Mouse (Mus musculus) heart, adult 10 weeks (tissue): ENCODE data around the gene Fgfr1op2. TPM values are rescaled to one million over a fixed set of nuclear protein-coding genes. Genes with fewer than 3 reads are reported as not detected.

Source experiments
- polyA plus RNA-seq: library from polyadenylated mRNA; stranded (reverse); fragments of 350-450 nt; fragmentation: Illumina TruSeq; extraction: RNeasy Lipid Tissue Mini Kit (QIAGEN cat#74804); gene quantifications from one replicate; pipeline ENCODE4 v1.2.3, GENCODE M21; 2014; ENCODE audit warnings: low read depth, low replicate concordance

Fgfr1op2 gene
- 81.0 TPM for polyA plus RNA-seq

DNA sequence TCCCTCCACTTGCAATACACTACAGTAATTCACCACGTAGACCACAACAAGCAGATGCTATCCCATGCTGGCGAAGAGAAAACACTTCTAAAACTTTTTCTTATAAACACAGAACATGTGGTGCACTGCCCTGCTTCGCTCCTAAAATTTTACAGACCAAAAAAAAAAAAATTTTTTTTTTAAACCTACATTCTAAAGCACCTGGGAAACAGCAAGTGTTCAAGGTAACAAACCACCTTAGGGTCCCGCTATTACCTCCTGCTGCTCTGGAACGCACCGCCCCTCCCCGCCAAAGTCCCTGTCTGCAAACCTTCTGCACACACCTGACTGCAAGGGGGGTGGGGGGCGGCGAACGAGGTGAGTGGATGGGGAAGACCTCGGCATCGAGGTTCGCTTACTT is at the start of gene Fgfr1op2:
Gene Fgfr1op2, plus strand, starts transcription at position 301 of the 400 bp plus-strand sequence.

DNA sequence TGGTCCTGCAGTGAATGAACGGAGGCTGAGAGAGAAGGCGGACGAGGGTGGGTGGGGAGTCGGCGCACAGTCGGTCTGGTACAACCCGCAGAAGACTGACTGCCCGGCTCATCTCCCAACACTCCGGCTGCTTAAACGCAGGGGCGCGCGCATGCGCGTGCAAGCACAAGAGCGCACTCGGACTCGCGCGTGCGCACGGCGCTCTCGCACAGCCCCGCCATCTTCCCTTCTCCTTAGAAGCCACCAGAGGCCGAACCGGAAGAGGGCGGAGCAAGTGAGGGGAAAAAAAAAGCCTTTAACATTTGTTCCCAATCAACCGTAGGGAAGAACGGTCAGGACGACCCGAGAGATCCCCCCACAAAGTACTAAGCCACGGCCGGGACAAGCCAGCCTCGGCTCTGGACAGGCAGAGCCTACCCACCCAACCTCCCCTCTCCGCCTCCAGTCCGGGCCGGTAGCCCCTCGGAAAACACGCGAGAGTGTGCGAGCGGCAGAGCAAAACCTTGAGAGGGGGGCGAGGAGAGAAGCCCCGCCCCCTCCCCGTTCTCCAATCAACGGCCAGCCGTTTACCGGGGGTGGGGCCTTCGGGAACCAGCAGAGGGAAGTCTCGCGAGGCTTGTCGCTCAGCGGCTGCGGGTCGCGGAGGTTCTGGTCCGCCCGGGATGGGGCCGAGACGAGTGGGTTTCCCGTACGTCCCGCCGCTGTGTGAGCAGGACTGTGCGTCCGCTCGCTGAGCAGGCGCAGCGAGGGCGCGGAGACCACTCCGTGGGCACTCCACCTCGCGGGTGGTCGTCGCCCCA is 507 bp downstream of the Fgfr1op2 start, which contains the start of gene Ints13:
Gene Ints13, minus strand, starts transcription at position 526 of the 800 bp plus-strand sequence.

DNA sequence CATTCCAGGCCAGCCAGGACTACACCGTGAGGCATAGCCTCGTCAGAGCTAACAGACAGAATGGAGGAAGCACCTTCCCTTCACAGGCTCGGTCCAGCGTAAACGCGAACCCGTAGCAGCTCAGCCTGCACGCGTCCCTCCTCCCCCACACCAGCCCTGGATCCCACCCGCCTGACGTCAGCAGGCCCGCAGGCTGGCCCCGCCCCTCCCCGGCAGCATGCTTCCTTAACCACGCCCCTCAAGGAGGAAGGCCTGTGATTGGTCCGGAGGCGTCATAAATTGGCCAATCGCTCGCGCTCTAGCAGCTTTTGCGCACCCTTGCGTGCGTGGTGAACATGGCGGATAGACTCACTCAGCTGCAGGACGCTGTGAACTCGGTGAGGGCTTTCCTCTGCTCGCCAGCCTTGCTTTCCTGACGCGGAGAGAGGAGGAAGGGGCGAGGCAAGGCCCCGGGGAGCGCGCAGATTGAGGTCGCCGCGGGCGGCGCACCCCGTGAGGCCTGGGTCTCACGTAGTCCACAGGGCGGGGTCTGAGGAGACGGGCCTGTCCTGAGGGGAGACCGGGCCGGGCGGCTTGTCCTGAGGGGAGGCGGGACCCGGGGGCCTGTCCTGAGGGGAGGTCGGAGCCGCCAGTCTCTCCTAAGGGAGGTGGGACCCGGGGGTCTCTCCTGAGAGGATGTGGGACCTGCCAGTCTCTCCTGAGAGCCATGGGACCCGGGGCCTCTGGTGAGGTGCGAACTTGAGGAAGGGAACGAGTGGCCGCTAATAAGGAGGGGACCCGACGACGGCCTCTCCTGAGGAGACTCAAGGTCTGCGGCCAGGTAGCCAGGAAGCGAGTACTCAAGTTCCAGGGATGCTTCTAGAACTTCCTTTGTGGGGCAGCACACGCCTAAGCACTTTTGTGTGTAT is 65.5 kb downstream of the Fgfr1op2 start, which contains the start of the genes Med21 and Tm7sf3:
Gene Med21, plus strand, starts transcription at position 272 of the 908 bp plus-strand sequence.
Gene Tm7sf3, minus strand, starts transcription at position 549 of the 908 bp plus-strand sequence.

Other genes with a start within 250 kb of the Fgfr1op2 start
- gene Itpr2, start 75.0 kb upstream of the Fgfr1op2 start, polyA plus RNA-seq, result 7.9 TPM
- gene Ints13, start 632 bp downstream of the Fgfr1op2 start, polyA plus RNA-seq, result 32.0 TPM
- 79.5 TPM for gene Med21, start 65.3 kb downstream of the Fgfr1op2 start, polyA plus RNA-seq
- 17.0 TPM for gene Tm7sf3, start 65.6 kb downstream of the Fgfr1op2 start, polyA plus RNA-seq
- 12.9 TPM for gene Stk38l, start 147.8 kb downstream of the Fgfr1op2 start, polyA plus RNA-seq
- 3.6 TPM for gene Arntl2, start 218.9 kb downstream of the Fgfr1op2 start, polyA plus RNA-seq